Mouse (Mus musculus): ENCODE measurements around the gene 2410004P03Rik. TPM values are rescaled to one million over a fixed set of nuclear protein-coding genes. Genes with fewer than 3 reads are reported as not detected.

2410004P03Rik gene
- polyA plus RNA-seq, 1 experiment: 0.02 TPM

- no peaks in the 10 kb centered on the region for H3K4me1 ChIP-seq (ENCODE audit: control insufficient read depth, insufficient read depth, low read length)
- no peak for DNase-seq
- WGBS: 42% methylated on average over 4 of the region's 4 CpGs
- H3K27ac ChIP-seq (ENCODE audit: insufficient read depth, low read depth, low read length): no peak overlapping the region
- TF ChIP-seq CTCF (conservative IDR thresholded peaks at IDR 0.05; ENCODE audit: insufficient read depth, insufficient read length, low read depth, low read length) (no peak), POLR2A (IDR thresholded peaks at IDR 0.05; ENCODE audit: low read depth, low read length) (no peak)
- H3K36me3 ChIP-seq (ENCODE audit: control insufficient read depth, insufficient read depth, low read length): no peaks in the 10 kb centered on the region
- H3K27me3 ChIP-seq (replicated peaks; ENCODE audit: control insufficient read depth, insufficient read depth, low read length): no peaks in the 10 kb centered on the region
- no peak overlapping the region for H3K4me3 ChIP-seq (ENCODE audit: insufficient read depth, low read depth, low read length)
Observed at GRCm38 (mm10) chr12:17051057-17051456, 39.5 kb upstream of the 2410004P03Rik start.

- TF ChIP-seq POLR2A (IDR thresholded peaks at IDR 0.05; ENCODE audit: low read depth, low read length) (no peak), CTCF (conservative IDR thresholded peaks at IDR 0.05; ENCODE audit: insufficient read depth, insufficient read length, low read depth, low read length) (no peak)
- Histone ChIP-seq H3K27ac (ENCODE audit: insufficient read depth, low read depth, low read length) (no peak overlapping the region), H3K27me3 (replicated peaks; ENCODE audit: control insufficient read depth, insufficient read depth, low read length) (no peaks in the 10 kb centered on the region), H3K4me1 (ENCODE audit: control insufficient read depth, insufficient read depth, low read length) (no peaks in the 10 kb centered on the region), H3K4me3 (ENCODE audit: insufficient read depth, low read depth, low read length) (no peak overlapping the region), H3K36me3 (ENCODE audit: control insufficient read depth, insufficient read depth, low read length) (no peaks in the 10 kb centered on the region)
- 95% methylated on average over 1 of the region's 1 CpGs for WGBS
- no peak for DNase-seq
Observed at GRCm38 (mm10) chr12:17049796-17050195, 38.3 kb upstream of the 2410004P03Rik start.

GRCm38 (mm10) chr12:17048979-17049612 is 37.6 kb upstream of the 2410004P03Rik start:
- WGBS: 61% methylated on average over 7 of the region's 7 CpGs
- H3K4me3 ChIP-seq (ENCODE audit: insufficient read depth, low read depth, low read length): no peak overlapping the region
- TF ChIP-seq POLR2A (IDR thresholded peaks at IDR 0.05; ENCODE audit: low read depth, low read length) (no peak), CTCF (conservative IDR thresholded peaks at IDR 0.05; ENCODE audit: insufficient read depth, insufficient read length, low read depth, low read length) (no peak)
- no peaks in the 10 kb centered on the region for H3K36me3 ChIP-seq (ENCODE audit: control insufficient read depth, insufficient read depth, low read length)
- H3K27me3 ChIP-seq (replicated peaks; ENCODE audit: control insufficient read depth, insufficient read depth, low read length): no peaks in the 10 kb centered on the region
- no peak for DNase-seq
- no peaks in the 10 kb centered on the region for H3K4me1 ChIP-seq (ENCODE audit: control insufficient read depth, insufficient read depth, low read length)
- H3K27ac ChIP-seq (ENCODE audit: insufficient read depth, low read depth, low read length): no peak overlapping the region

GRCm38 (mm10) chr12:17043311-17043710 is 31.8 kb upstream of the 2410004P03Rik start:
- no peak for DNase-seq
- H3K4me3 ChIP-seq (ENCODE audit: insufficient read depth, low read depth, low read length): no peak overlapping the region
- H3K36me3 ChIP-seq (ENCODE audit: control insufficient read depth, insufficient read depth, low read length): no peaks in the 10 kb centered on the region
- WGBS: 46% methylated on average over 5 of the region's 5 CpGs
- no peaks in the 10 kb centered on the region for H3K4me1 ChIP-seq (ENCODE audit: control insufficient read depth, insufficient read depth, low read length)
- no peak for TF ChIP-seq CTCF (conservative IDR thresholded peaks at IDR 0.05; ENCODE audit: insufficient read depth, insufficient read length, low read depth, low read length)
- TF ChIP-seq POLR2A (IDR thresholded peaks at IDR 0.05; ENCODE audit: low read depth, low read length): no peak
- H3K27me3 ChIP-seq (replicated peaks; ENCODE audit: control insufficient read depth, insufficient read depth, low read length): no peaks in the 10 kb centered on the region
- no peak overlapping the region for H3K27ac ChIP-seq (ENCODE audit: insufficient read depth, low read depth, low read length)

GRCm38 (mm10) chr12:17040567-17040966 is 29.0 kb upstream of the 2410004P03Rik start:
- TF ChIP-seq CTCF (conservative IDR thresholded peaks at IDR 0.05; ENCODE audit: insufficient read depth, insufficient read length, low read depth, low read length) (no peak), POLR2A (IDR thresholded peaks at IDR 0.05; ENCODE audit: low read depth, low read length) (no peak)
- Histone ChIP-seq H3K36me3 (ENCODE audit: control insufficient read depth, insufficient read depth, low read length) (no peaks in the 10 kb centered on the region), H3K27ac (ENCODE audit: insufficient read depth, low read depth, low read length) (no peak overlapping the region), H3K27me3 (replicated peaks; ENCODE audit: control insufficient read depth, insufficient read depth, low read length) (no peaks in the 10 kb centered on the region), H3K4me1 (ENCODE audit: control insufficient read depth, insufficient read depth, low read length) (no peaks in the 10 kb centered on the region), H3K4me3 (ENCODE audit: insufficient read depth, low read depth, low read length) (no peak overlapping the region)
- DNase-seq: no peak
- WGBS: 39% methylated on average over 1 of the region's 1 CpGs

- H3K4me1 ChIP-seq (ENCODE audit: control insufficient read depth, insufficient read depth, low read length): no peaks in the 10 kb centered on the region
- no peak overlapping the region for H3K27ac ChIP-seq (ENCODE audit: insufficient read depth, low read depth, low read length)
- H3K4me3 ChIP-seq (ENCODE audit: insufficient read depth, low read depth, low read length): no peak overlapping the region
- 60% methylated on average over 2 of the region's 2 CpGs for WGBS
- no peak for TF ChIP-seq POLR2A (IDR thresholded peaks at IDR 0.05; ENCODE audit: low read depth, low read length)
- TF ChIP-seq CTCF (conservative IDR thresholded peaks at IDR 0.05; ENCODE audit: insufficient read depth, insufficient read length, low read depth, low read length): no peak
- no peaks in the 10 kb centered on the region for H3K27me3 ChIP-seq (replicated peaks; ENCODE audit: control insufficient read depth, insufficient read depth, low read length)
- no peak for DNase-seq
- H3K36me3 ChIP-seq (ENCODE audit: control insufficient read depth, insufficient read depth, low read length): no peaks in the 10 kb centered on the region
Observed at GRCm38 (mm10) chr12:17039415-17039814, 27.9 kb upstream of the 2410004P03Rik start.

GRCm38 (mm10) chr12:17038246-17038645 is 26.7 kb upstream of the 2410004P03Rik start:
- H3K4me1 ChIP-seq (ENCODE audit: control insufficient read depth, insufficient read depth, low read length): no peaks in the 10 kb centered on the region
- no peak for DNase-seq
- H3K36me3 ChIP-seq (ENCODE audit: control insufficient read depth, insufficient read depth, low read length): no peaks in the 10 kb centered on the region
- H3K27me3 ChIP-seq (replicated peaks; ENCODE audit: control insufficient read depth, insufficient read depth, low read length): no peaks in the 10 kb centered on the region
- WGBS: 81% methylated on average over 6 of the region's 6 CpGs
- no peak overlapping the region for H3K27ac ChIP-seq (ENCODE audit: insufficient read depth, low read depth, low read length)
- H3K4me3 ChIP-seq (ENCODE audit: insufficient read depth, low read depth, low read length): no peak overlapping the region
- TF ChIP-seq POLR2A (IDR thresholded peaks at IDR 0.05; ENCODE audit: low read depth, low read length) (no peak), CTCF (conservative IDR thresholded peaks at IDR 0.05; ENCODE audit: insufficient read depth, insufficient read length, low read depth, low read length) (no peak)
